Mouse (Mus musculus): ENCODE results near the gene Rln3.

GRCm38 (mm10) chr8:84023085-84023484, 21.7 kb downstream of the Rln3 start:
- TF ChIP-seq FLI1 (IDR thresholded peaks at IDR 0.05; ENCODE audit: low read length) = no peak
- TF ChIP-seq GATA1 (IDR thresholded peaks at IDR 0.05; ENCODE audit: borderline replicate concordance, low read length) = no peak

Measured in megakaryocyte, embryonic 14.5 days (primary cell).